Mouse (Mus musculus) myocyte (in vitro differentiated cells): ENCODE data around the gene Khdc4. TPM values are rescaled to one million over a fixed set of nuclear protein-coding genes. Genes with fewer than 3 reads are reported as not detected.
A peak's percentile ranks its signal among the peaks of the same experiment; 100 is the strongest.

Experiments
- H3K27me3 ChIP-seq: one replicate; pipeline ENCODE4 v1.6.1; 2011; ENCODE audit not compliant: control insufficient read depth, insufficient read depth, insufficient read length
- H3K36me3 ChIP-seq: one replicate; pipeline ENCODE4 v1.6.1; 2011; ENCODE audit not compliant: control insufficient read depth, insufficient read depth
- H3K4me2 ChIP-seq: one replicate; pipeline ENCODE4 v1.6.1; 2011; ENCODE audit warnings: low read depth, control low read depth
- H3K4me3 ChIP-seq: one replicate; pipeline ENCODE4 v1.5.1; 2011; ENCODE audit warnings: mild to moderate bottlenecking, control low read depth, moderate library complexity
- H3K79me2 ChIP-seq: one replicate; pipeline ENCODE4 v1.6.1; 2011; ENCODE audit not compliant: control insufficient read depth, insufficient read depth
- H3ac ChIP-seq: one replicate; pipeline ENCODE4 v1.6.1; 2011; ENCODE audit not compliant: control insufficient read depth, insufficient read length
- CEBPB ChIP-seq: IDR thresholded peaks from 2 replicates; pipeline ENCODE4 v1.6.1; 2011; ENCODE audit warnings: mild to moderate bottlenecking, moderate library complexity; ENCODE audit not compliant: poor library complexity, insufficient read depth, severe bottlenecking
- E2F4 ChIP-seq: IDR thresholded peaks from one replicate; pipeline ENCODE4 v1.6.1; 2011; ENCODE audit warnings: mild to moderate bottlenecking, control low read depth, moderate library complexity; ENCODE audit not compliant: insufficient read depth
- MAX ChIP-seq: IDR thresholded peaks from one replicate; pipeline ENCODE4 v1.6.1; 2011; ENCODE audit warnings: low read depth, mild to moderate bottlenecking, control low read depth
- MYOD1 ChIP-seq, 3 experiments: IDR thresholded peaks; one replicate each; pipeline ENCODE4 v1.6.1; 2011; ENCODE audit warnings: control low read depth in 2 of 3, low read depth in 2 of 3, mild to moderate bottlenecking in 2 of 3, moderate library complexity in 1 of 3; ENCODE audit not compliant: insufficient read length in 2 of 3, control insufficient read depth in 1 of 3
- MYOG ChIP-seq, 3 experiments: IDR thresholded peaks; one replicate each; pipeline ENCODE4 v1.6.1; 2011; ENCODE audit warnings: control low read depth in 2 of 3, low read depth in 2 of 3, mild to moderate bottlenecking in 2 of 3; ENCODE audit not compliant: insufficient read length in 2 of 3, control insufficient read depth in 1 of 3, insufficient read depth in 1 of 3
- POLR2A ChIP-seq: IDR thresholded peaks from one replicate; pipeline ENCODE4 v1.6.1; 2011; ENCODE audit warnings: low read depth, mild to moderate bottlenecking, control low read depth, moderate library complexity; ENCODE audit not compliant: insufficient read length
- POLR2AphosphoS2 ChIP-seq: IDR thresholded peaks from one replicate; pipeline ENCODE4 v1.6.1; 2011; ENCODE audit warnings: low read depth, control low read depth; ENCODE audit not compliant: insufficient read length
- REST ChIP-seq: IDR thresholded peaks from one replicate; pipeline ENCODE4 v1.6.1; 2011; ENCODE audit warnings: mild to moderate bottlenecking, control low read depth, moderate library complexity; ENCODE audit not compliant: insufficient read depth, insufficient read length
- SRF ChIP-seq: IDR thresholded peaks from one replicate; pipeline ENCODE4 v1.6.1; 2011; ENCODE audit warnings: low read depth; ENCODE audit not compliant: control insufficient read depth, insufficient read length
- TCF12 ChIP-seq: IDR thresholded peaks from one replicate; pipeline ENCODE4 v1.6.1; 2011; ENCODE audit warnings: mild to moderate bottlenecking, control low read depth; ENCODE audit not compliant: poor library complexity, insufficient read depth, severe bottlenecking
- TCF3 ChIP-seq: IDR thresholded peaks from one replicate; pipeline ENCODE4 v1.6.1; 2011; ENCODE audit warnings: low read depth, control low read depth; ENCODE audit not compliant: insufficient read length
- USF1 ChIP-seq: IDR thresholded peaks from one replicate; pipeline ENCODE4 v1.6.1; 2011; ENCODE audit warnings: low read depth, mild to moderate bottlenecking, control low read depth, moderate library complexity
- polyA plus RNA-seq: library from polyadenylated mRNA; unstranded; fragments of >200 nt; fragmentation: generic; extraction: Trizol; gene quantifications from one replicate; pipeline ENCODE4 v1.2.1, GENCODE M21; 2012; ENCODE audit warnings: missing spikeins

Khdc4 gene
- polyA plus RNA-seq, 1 experiment, result 17.2 TPM

DNA sequence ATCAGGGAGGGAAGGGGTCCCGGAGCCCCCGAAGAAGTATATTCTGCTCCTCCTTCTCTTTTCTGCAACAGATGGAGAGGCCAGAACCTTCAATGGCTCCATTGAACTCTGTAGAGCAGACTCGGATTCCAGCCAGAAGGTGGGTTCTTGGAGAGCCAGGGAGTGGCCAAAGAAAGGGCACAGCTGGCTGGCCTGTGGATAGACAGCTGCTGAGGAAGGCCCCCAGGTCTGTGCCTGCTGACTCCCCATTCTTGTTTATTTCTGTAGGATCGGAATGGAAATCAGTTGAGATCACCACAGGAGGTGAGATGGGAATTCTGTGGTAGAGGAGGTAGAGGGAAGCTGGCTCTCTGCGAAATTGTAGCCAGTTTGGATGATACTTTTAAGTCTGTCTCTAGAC lies 42.5 kb upstream of the Khdc4 start:
- Histone ChIP-seq H3K27me3 (no peaks in the 10 kb centered on the region), H3K79me2 (peaks cover 6% of the 10 kb centered on the region), H3ac (no peak overlapping the region), H3K4me2 (no peak overlapping the region), H3K4me3 (no peak overlapping the region), H3K36me3 (peaks cover 95% of the 10 kb centered on the region)
- peak in 1 of 3 experiments; percentile 72 for TF ChIP-seq MYOG (IDR thresholded peaks at IDR 0.05; ENCODE audit: control insufficient read depth in 1 of 3, insufficient read depth in 1 of 3, insufficient read length in 2 of 3, low read depth in 2 of 3)
- no peak for TF ChIP-seq SRF
- no peak for TF ChIP-seq MAX
- no peak for TF ChIP-seq TCF3
- no peak for TF ChIP-seq TCF12
- no peak for TF ChIP-seq USF1
- TF ChIP-seq MYOD1 (IDR thresholded peaks at IDR 0.05; ENCODE audit: control insufficient read depth in 1 of 3, insufficient read length in 2 of 3, low read depth in 2 of 3), result peak in 2 of 3 experiments; percentile 11 to 51
- TF ChIP-seq REST, result no peak
- TF ChIP-seq CEBPB, result no peak
- TF ChIP-seq POLR2AphosphoS2, result peak; percentile 60
- TF ChIP-seq E2F4, result no peak
- no peak for TF ChIP-seq POLR2A

GRCm38 (mm10) chr3:88645937-88646336 lies 39.7 kb upstream of the Khdc4 start:
- TF ChIP-seq USF1 (no peak), POLR2AphosphoS2 (peak; percentile 92), CEBPB (no peak), MYOG (IDR thresholded peaks at IDR 0.05; ENCODE audit: control insufficient read depth in 1 of 3, insufficient read depth in 1 of 3, insufficient read length in 2 of 3, low read depth in 2 of 3) (no peak), MYOD1 (IDR thresholded peaks at IDR 0.05; ENCODE audit: control insufficient read depth in 1 of 3, insufficient read length in 2 of 3, low read depth in 2 of 3) (no peak), POLR2A (peak; percentile 51)
- H3K27me3 ChIP-seq, result no peaks in the 10 kb centered on the region
- peaks cover 6% of the 10 kb centered on the region for H3K79me2 ChIP-seq
- peaks cover 78% of the 10 kb centered on the region for H3K36me3 ChIP-seq
- H3K4me2 ChIP-seq, result no peak overlapping the region
- no peak overlapping the region for H3ac ChIP-seq
- no peak overlapping the region for H3K4me3 ChIP-seq

DNA sequence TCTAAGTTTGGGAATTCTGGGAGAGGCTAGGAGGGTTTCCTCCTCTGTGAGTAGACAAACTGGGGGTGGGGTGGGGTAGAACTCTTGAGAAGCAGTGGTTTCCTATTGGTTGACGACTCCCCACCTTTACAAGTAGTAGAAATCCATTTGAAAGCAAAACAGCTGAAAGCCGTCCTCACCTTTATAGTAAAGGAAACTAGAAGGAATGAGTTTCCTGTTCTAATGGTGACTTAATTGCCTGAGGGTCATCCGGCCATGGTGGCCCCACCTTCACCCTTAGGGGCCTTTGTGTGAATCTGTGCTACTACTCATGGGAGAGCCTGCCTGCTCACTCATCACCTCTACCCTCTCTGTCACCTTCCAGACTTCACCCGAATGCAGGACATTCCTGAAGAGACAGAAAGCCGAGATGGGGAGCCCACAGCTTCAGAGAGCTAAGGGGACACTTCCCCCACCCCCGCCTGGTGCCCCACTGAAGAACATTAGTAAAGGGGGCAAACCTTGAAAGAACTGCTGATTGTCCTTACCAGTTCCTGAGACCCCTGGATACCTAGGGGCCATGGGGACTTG lies 39.1 kb upstream of the Khdc4 start:
- Histone ChIP-seq H3K4me2 (no peak overlapping the region), H3ac (no peak overlapping the region), H3K79me2 (peaks cover 5% of the 10 kb centered on the region), H3K4me3 (no peak overlapping the region), H3K36me3 (peaks cover 72% of the 10 kb centered on the region), H3K27me3 (no peaks in the 10 kb centered on the region)
- TF ChIP-seq POLR2AphosphoS2 (peak; percentile 63), POLR2A (no peak), MYOD1 (IDR thresholded peaks at IDR 0.05; ENCODE audit: control insufficient read depth in 1 of 3, insufficient read length in 2 of 3, low read depth in 2 of 3) (no peak)

GRCm38 (mm10) chr3:88647076-88647475 lies 38.5 kb upstream of the Khdc4 start:
- TF ChIP-seq POLR2AphosphoS2, result peak; percentile 69
- TF ChIP-seq MAX, result no peak
- no peak overlapping the region for H3K4me2 ChIP-seq
- no peaks in the 10 kb centered on the region for H3K79me2 ChIP-seq
- H3K36me3 ChIP-seq, result peaks cover 66% of the 10 kb centered on the region
- no peaks in the 10 kb centered on the region for H3K27me3 ChIP-seq
- no peak overlapping the region for H3K4me3 ChIP-seq
- no peak overlapping the region for H3ac ChIP-seq

GRCm38 (mm10) chr3:88647779-88648413 lies 37.7 kb upstream of the Khdc4 start:
- Histone ChIP-seq H3K79me2 (no peaks in the 10 kb centered on the region), H3K27me3 (no peaks in the 10 kb centered on the region), H3K4me2 (no peak overlapping the region), H3K36me3 (peaks cover 60% of the 10 kb centered on the region), H3ac (no peak overlapping the region), H3K4me3 (no peak overlapping the region)
- TF ChIP-seq MYOD1 (IDR thresholded peaks at IDR 0.05; ENCODE audit: control insufficient read depth in 1 of 3, insufficient read length in 2 of 3, low read depth in 2 of 3) (no peak), POLR2AphosphoS2 (peak; percentile 78), POLR2A (peak; percentile 45)
